Mouse (Mus musculus): ENCODE results near the gene Ewsr1.

- TF ChIP-seq POLR2A (IDR thresholded peaks at IDR 0.05; ENCODE audit: low read depth, low read length) = no peak
- no peak for TF ChIP-seq CTCF (IDR thresholded peaks at IDR 0.05; ENCODE audit: borderline replicate concordance, insufficient read depth, low read length)
Measured at GRCm38 (mm10) chr11:5052200-5052854, 46.7 kb downstream of the Ewsr1 start.

Data from embryonic fibroblast, embryonic 13.5 days (primary cell).